Mouse (Mus musculus) induced T-regulatory cell, adult 2 months (primary cell): ENCODE results near the gene Cavin2.

Source experiments
- DNase-seq: peaks from one replicate; pipeline ENCODE4 v3.0.0-alpha.2; 2012; ENCODE audit warnings: low read depth

Gene Cavin2

DNA sequence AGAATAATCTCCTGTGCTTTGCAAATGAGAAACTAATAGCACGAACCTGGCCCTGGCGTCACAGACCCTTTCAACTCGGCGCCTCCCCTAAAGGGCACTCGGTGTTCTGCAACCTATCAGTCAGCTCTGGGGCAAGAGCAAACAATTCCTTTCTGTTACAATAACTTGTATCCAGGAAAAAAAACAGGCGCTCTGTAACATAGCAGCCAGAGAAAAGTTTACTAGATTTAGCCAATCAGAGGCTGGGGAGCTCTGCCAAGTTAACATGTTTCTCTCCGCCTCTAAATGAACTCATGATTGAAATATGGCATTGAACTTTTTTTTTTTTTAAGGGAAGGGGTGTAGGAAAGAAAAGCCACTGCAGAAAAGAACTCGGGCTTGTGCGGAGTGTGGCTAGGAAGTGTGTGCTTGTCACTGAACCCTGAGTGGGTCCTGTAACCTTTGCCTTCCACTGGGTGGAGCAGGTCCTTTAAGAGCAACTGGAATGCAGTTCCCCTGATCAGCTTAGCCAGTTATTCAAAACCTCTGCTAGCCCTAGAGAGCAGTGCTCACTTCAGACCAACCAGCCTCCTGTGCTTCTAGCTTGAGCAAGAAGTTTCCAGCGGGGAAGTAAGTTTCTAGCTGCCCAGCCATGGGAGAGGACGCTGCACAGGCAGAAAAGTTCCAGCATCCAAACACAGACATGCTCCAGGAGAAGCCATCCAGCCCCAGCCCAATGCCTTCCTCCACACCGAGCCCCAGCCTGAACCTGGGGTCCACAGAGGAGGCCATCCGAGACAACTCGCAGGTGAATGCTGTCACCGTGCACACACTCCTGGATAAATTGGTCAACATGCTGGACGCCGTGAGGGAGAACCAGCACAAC, at the start of gene Cavin2:
TSS of gene Cavin2 (plus strand) at position 372 of the 865 bp plus-strand sequence.
- no peak for DNase-seq

DNA sequence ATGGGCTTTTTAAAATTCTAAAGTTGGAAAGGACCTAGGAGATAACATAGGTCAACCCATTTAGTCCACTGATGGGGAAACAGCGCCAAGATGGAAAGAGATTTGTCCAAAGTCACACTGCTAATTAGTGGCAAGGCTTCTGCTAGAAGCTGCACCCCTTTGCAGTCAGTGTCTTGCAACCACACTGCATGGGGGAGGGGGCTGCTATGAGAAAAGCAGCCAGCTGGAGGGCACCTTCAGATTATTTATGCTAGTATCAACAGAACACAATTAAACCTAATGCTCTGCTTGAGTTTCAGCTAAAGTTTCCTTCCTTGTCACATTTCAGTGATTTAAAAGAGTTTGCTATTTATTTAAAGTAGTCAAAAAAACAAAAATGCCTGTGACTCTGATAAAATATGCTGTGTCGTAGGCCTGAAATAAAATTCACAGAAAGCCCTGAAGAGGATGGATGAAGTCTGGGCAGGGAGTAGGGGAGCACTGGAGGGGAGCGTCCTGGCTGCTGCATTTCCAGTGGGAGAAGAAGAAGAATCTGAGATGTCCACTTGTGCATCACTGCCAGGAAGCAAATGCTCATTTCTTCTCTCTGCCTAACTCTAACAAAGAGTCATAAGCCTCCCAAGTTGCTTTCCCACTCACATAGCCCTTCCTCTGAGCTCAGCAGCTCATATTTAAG, 47.5 kb upstream of the Cavin2 start:
- no peak for DNase-seq

DNA sequence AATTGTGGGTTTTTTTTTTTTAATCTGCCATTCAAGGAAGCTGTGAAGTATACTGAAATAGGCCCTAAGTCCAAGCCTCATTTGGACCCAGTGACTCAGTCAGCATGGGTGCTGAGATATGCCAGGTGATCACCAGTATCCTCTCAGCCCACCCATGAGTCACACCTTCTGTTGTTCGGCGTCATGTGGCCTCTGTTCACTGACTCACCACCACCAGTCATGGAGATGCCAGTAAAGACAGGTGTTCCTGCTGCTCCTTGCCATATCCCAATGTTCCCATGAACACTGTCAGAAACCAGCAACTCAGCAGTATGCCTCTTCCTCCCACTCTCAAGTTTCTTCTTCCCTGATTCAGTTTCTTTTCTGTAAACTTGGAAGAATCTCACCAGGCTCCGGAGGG, 45.6 kb upstream of the Cavin2 start:
- DNase-seq, result no peak

DNA sequence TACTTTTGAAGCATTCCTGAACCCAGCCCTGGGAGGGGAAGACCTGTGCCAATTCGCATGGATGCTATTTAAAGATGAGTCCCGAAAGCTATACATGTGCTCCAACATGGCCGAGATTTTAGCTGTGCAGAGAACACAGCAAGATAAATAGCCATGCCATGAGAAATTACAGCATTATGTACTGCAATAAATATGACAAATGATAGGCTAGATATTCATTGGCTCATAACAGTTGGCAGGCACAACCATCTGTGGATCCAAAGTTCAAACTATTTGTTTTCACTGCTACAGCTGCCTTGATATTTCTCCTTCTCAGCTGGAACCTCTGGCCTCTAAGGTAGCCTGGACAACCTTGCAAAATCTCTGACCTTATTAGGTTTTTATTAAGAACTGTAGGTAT, 45.1 kb upstream of the Cavin2 start:
- no peak for DNase-seq

DNA sequence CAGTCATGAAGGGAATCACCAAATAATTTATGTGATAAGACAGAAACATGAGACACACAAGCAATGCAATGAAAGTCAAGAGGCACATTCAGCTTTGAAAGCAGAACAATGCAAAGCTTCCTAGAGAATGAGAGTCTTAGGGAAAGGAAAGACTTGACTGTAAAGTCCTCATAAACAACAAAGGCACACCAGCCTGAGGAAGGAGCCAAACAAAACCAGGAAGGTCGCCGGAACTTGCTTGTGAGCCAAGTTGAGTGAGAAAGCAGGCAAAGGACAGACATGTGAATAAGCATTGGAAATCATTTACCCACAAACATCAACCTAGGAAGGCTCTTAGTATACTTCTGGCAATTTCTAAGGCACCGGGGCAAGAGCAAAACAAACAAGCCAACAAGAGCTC, 43.5 kb upstream of the Cavin2 start:
- no peak for DNase-seq

DNA sequence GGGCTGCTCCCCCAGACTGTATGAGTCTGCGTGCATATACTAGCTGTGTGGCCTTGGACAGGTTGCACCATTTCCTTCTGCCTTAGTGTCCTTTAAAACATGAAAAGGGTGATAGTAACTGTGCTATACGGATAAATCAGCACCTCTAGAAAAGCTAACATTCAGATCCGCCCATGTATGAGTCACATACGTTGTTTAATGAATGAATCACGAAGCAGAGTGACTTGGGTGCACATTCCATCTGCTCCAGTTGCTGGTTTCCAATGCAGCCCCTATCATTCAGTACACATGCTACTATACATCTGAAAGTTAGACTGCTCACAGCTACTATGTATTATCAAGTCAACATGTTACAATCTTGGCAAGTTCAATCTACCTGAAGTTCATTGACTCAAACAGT, 38.6 kb upstream of the Cavin2 start:
- no peak for DNase-seq

DNA sequence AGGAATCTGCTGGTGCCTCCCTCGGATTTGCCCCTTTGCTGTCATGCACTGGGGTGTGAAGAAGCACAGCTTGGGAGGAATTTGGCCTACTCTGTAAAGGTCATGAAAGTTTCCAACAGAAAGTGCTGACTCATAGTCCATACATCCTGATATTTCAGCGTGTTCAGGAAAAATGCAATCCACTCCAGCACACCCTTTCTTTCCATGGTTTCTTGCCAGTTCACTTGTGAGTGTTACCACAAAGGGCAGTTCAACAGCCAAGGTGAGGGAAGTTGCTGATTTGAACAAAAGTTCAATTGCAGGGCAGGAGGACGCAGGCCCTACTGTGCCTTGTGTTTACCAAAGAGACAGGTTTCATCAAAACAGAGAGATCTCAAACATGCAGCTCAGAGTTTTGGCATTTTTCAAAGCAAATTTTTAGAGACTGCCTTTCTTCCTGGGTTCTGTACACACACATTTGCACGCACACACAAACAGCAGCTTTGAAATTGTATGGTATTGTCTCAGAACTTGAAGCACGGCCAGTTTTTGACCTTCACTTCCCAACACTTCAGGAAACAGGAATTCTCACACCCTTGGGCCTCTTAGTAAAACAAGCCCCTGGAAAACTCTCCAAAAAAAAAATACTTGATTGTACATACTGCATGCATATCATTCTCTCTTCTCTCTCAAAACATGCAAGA, 23.7 kb upstream of the Cavin2 start:
- DNase-seq, result no peak

DNA sequence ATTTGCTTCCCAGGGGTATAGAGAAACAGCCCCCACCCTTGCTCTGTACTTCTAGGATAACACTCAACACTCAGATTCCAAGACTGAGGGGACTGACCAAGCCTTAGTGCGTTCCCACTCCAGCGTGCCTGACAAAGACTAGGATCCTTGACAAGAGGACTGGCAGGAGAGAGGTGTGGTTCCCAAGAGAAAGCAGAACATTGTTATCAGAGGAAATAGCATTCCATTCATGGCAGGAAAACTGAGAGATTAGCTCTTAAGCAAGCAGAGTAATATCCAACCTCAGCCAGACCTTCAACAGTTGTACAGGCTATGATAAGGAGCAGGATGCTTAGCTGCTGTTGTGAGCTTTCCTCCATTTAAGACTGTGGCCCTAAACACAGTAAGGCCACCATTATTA, 23.0 kb upstream of the Cavin2 start:
- DNase-seq, result no peak

DNA sequence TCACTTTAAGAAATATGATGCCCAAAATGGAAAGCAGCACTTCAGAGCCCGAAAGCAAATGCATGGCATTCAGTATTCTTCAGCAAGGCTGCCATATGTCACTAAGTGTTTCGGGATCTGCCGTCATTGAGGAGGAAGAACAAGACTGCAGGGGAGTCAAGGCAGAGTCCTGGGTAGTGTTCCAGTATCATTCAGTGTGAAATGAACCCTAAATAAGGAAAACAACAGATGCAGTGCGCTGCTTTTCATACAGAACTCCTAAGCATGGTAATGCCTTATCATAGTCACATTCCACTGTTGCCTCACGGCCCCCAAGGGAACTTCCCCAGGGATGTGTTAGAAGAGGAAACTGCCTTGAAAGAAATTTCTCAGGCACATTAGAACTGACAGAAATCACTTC, 21.8 kb upstream of the Cavin2 start:
- no peak for DNase-seq

DNA sequence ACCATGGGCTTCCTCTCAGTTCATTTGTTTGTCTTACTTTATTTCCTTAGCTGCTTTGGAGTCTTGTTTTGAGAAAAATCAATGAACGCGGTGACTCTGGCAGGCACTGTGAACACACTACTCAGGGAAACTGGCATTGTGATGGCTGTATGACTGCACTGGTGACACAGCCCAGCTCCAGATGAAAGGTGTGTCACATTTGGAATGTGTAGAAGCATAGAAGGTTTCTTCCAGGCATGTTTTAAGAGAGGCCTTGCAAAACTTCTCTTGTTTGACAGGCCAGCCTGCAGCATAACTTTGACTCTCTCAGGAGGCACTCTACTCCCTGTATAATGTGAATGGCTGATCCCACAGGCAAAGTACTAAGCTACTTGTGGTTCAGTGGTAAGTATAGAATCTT, 20.7 kb upstream of the Cavin2 start:
- no peak for DNase-seq

DNA sequence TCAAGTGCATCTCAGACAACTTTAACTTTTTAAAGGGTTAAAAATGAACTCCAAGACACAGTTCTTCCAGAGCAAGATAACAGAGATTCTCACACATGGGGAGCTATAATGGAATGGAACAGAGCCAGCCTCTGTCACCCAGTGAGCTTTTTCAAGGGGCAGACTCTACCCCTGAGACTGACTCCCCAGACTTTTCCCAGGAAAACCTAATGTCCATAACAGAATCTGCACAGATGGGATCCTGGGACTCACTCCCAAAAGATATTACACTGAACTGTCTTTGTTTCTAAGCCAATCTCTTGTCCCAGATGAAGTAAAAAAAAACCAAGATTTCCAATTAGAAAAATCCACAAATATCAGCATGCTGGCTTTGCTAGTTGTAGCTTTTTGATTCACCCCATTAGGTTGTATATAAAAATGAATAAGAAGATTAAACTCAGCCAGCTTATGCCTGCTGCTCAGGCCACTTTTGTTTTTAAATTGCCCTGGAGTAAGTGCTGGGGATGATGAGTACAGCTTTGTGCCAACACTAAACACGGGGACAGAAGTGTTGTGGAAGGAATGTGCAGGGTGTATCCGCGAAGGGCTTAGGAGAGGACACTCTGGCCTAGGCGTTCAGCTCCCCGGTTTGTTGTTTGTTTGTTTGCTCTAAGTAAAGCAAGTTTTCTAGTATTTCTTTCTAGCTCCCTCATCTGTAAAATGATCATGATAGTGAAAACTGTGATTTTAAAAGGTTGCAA, 18.6 kb upstream of the Cavin2 start:
- no peak for DNase-seq

DNA sequence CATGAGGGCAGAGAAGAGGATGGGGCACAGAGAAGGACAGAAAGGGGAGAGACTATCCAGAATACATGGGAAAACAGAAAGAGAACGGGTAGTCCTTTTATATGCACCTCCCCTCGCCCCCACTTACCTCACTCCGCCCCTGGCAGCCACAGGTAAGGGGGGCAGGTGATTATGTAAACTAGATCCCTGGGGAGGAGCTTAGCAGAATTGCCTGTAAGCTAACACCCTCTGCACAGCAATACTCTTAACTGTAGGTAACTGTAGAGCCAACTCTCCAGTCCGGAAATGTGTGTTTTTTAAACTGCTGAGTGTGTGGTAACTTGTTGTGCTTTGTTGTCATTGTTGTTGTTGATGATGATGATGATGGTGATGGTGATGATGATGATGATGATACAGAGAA, 17.1 kb upstream of the Cavin2 start:
- no peak for DNase-seq

DNA sequence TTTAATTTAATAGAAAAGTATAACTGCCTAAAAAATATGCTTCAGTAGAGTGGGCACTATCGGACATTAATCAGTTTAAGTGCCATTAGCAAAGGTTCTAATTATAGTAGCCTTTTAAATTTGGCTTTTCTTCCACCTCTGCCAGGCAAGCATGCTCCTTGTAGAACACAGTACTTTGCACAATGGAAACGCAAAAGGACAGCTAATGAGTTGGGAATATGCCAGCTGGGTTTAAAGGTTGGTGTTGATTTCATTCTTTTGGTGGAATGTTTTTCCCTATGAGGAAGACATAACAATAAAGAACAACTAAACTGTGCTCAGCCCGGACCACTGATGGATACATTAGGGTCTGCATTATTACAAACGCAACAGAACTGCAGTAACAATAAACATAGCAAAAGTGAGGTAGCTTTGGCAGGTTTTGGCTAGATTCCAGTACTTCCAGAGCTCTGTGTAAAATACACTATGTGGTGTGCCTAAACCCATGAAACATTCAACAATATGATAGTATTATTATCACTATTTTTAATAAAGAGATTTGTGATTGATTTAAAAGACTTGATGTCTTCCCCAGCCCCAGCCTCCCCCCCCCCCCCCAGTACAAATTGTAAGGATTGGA, 16.2 kb upstream of the Cavin2 start:
- no peak for DNase-seq

DNA sequence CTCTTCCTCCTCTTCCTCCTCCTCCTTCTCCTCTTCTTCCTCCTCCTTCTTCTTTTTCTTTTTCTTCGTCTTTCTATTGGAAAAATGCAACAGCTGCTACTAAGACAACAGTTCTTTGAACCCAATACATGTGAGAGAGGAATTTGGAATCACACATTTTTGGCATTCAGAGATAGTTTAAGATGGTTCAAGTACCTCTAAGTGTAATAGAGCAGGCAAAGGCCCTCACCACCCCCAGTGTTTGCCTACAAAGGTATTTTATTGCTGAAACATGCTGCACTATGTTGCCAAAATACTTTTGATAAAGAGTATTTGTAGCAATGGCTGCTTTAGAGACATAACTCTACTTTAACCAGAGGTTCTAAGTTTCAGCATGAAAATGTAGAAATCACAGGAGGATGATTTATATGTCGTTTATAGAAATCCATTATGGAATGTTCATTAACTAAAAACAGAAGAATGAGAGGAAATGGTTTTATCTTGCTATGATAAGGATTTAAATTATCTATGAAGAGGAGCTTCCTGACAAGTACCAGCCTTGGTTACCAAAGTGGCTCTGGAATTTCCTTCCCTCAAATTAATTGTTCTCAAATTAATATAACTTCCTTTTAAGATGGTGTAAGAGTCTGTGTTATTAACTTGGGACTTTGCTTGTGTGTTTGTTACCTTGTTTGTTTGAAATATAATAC, 10.9 kb upstream of the Cavin2 start:
- DNase-seq, result no peak

DNA sequence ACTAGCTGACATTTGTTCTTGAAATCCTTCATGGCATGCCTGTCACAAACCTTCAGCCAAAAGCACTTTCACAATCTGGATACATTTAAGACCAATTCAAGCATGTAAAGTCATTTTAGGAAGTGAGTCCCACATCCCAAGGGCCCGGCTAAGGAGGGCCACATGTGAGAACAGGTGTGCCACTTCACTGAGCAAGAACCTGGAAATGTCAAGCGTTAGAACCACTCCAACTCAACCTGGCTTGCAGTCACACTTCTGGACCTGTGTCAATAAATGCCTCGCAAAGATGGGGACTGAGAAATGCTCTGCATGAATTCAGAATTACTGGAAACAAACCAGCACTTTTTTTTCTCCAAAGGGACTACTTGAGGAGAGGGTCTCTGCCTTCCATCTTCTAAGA, 725 bp upstream of the Cavin2 start:
- no peak for DNase-seq

DNA sequence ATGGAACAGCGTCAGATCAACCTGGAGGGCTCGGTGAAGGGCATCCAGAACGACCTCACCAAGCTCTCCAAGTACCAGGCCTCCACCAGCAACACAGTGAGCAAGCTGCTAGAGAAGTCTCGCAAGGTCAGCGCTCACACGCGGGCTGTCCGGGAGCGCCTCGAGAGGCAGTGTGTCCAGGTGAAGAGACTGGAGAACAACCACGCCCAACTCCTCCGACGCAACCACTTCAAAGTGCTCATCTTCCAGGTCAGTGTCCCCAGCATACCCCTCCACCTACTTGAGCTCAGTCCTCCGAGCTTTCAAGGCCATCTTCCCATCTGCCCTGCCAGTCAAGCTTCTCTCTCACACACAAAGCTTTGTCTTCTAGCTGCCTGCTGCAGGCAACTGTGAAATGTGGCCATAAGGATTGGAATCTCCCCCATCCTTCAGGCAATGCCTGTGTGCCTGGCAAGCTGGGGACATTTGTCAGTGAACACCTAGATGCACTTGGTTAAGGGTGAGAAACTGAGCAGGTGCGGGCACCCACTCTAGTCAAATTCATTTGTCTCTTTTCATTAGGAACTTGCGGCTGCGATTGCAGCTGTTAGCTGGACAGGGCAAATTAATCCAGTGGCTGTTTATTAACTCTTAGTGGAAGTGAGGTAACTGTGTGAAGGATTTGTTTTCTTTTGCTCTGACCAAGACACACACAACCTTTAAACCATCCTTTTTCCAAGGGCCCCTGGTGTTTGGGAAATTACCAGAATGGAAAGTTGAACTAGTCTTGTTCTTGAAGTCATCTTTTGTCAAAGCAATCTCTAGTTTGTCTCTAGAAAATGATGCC, 907 bp downstream of the Cavin2 start:
- DNase-seq, result no peak

DNA sequence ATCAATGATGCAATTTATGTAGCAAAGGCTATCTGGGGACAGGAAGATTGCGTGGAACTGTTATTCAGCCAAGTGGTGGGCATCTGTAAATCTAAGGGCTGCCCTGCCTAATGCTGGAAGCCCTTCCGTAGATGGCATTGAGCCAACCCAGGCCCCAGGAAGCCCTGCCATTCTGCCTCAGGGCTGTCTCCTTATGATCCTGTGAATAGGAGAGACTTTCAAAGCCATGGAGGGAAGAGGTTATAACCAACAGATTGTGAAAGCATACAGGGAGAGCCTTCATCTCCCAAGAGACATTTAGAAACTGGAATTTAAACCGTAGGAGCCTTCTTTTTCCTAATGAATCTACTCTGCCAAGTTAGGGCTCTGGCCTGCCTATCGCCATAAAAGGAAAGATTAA, 1.7 kb downstream of the Cavin2 start:
- DNase-seq, result no peak

DNA sequence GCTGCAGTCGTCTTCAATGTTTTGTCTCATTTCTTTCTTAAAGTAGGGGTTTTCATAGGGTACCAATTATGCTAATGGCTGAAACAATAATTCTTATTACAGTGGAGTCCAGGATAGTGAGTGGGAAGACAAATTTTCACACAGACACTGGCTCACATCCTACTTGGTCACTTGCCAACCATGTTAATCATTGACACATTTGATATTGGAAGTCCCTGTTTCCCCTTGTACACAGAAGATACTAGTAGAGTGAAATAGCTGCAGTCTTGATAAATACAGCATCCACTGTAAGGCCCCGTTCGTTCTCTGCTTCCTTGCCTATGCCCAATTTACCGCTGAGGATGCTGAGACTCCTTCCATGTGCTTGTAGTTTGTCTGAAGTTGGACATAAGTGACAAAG, 3.4 kb downstream of the Cavin2 start:
- no peak for DNase-seq

DNA sequence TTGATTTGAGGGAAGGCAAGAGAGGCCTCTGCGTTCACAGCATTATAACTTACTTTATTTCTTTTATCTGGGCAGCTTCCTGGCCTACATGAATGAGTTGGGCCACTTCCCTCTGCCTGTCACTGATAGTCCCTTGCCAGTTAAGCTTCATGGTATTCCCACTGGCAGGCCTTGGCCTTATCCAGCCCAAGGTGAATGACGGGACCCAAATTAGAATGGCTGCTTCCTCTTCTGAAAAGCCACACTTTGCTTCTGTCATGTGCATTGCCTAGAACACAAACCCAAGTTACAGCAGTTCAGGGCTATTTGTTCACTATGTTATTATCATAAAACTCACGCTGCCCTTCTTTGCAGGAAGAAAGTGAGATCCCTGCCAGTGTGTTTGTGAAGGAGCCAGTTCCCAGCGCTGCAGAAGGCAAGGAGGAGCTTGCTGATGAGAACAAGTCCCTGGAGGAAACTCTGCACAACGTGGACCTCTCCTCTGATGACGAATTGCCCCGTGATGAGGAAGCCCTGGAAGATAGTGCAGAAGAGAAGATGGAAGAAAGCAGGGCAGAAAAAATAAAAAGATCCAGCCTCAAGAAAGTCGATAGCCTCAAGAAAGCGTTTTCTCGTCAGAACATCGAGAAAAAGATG, 11.5 kb downstream of the Cavin2 start:
- no peak for DNase-seq

DNA sequence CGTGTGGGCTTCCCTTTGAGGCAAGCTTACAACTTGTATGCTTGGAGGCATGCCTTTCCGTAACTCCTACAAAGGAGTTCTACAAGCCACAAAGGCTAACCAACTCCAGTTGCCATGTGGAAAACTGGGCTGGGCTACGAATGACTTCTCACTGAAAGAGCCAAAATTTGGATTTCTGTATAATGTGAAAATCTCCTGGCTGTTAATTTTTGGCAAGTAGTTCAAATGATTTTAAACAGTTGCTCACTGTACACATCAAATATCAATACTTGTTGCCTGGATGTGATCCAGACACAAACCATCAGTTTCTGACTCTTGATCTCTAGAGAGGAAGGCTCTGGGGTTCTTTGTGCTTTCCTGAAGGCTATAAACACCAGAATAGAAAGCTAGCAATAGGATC, 18.1 kb downstream of the Cavin2 start:
- no peak for DNase-seq
